ENCODE assay signal across 7 mouse cellular contexts in genomic region chr16:26234113-26234512, GRCm38 (mm10).
DNase-seq lines count a peak whose midpoint lies in the region; ATAC-seq and TF ChIP-seq lines count a peak whose summit lies in the region.

No protein-coding gene starts in this region.

- H3K27me3 ChIP-seq in intestine, postnatal 0 days (replicated peaks; ENCODE audit: control insufficient read depth, insufficient read depth, low read length): no peaks in the 10 kb centered on the region
- no peaks in the 10 kb centered on the region for H3K27me3 ChIP-seq in midbrain, embryonic 12.5 days

- intact Hi-C loops in left cerebral cortex, postnatal 14 days (cut with DNase I): loop anchor here (1.0 to 5.0 kb wide), 4 partner anchors 137 to 908 kb away; partner anchors contain the start of gene Cldn1

- H3K4me3 ChIP-seq in intestine, postnatal 0 days (ENCODE audit: low read depth, low read length): no peak overlapping the region
- H3K4me3 ChIP-seq in midbrain, embryonic 12.5 days: no peak overlapping the region

- H3K9me3 ChIP-seq in intestine, postnatal 0 days (ENCODE audit: control insufficient read depth): no peaks in the 10 kb centered on the region
- no peaks in the 10 kb centered on the region for H3K9me3 ChIP-seq in midbrain, embryonic 12.5 days

- peak; percentile 88 for TF ChIP-seq CTCF in intestine, postnatal 0 days (IDR thresholded peaks at IDR 0.05; ENCODE audit: low read depth)

- no peak for ATAC-seq in intestine, postnatal 0 days
- peak; percentile 91 for ATAC-seq in midbrain, embryonic 12.5 days (ENCODE audit: low FRiP score, low read depth)

- WGBS in intestine, postnatal 0 days: 2% methylated on average over 3 of the region's 3 CpGs
- 9% methylated on average over 3 of the region's 3 CpGs for WGBS in midbrain, embryonic 12.5 days

- no peaks in the 10 kb centered on the region for H3K36me3 ChIP-seq in intestine, postnatal 0 days (ENCODE audit: control insufficient read depth, insufficient read depth)
- H3K36me3 ChIP-seq in midbrain, embryonic 12.5 days: no peaks in the 10 kb centered on the region

- no peak overlapping the region for H3K27ac ChIP-seq in intestine, postnatal 0 days (ENCODE audit: low read depth, low read length)
- H3K27ac ChIP-seq in midbrain, embryonic 12.5 days (replicated peaks): no peak overlapping the region

- H3K4me2 ChIP-seq in intestine, postnatal 0 days (replicated peaks; ENCODE audit: low read depth): no peak overlapping the region
- H3K4me2 ChIP-seq in midbrain, embryonic 12.5 days (replicated peaks): no peak overlapping the region

- H3K9ac ChIP-seq in intestine, postnatal 0 days (ENCODE audit: low read depth, low read length): no peak overlapping the region
- no peak overlapping the region for H3K9ac ChIP-seq in midbrain, embryonic 12.5 days (replicated peaks)

- peak; percentile 61 to 91 for DNase-seq in adrenal gland, adult (ENCODE audit: inconsistent age in 2 of 2, low spot score in 1 of 2)
- DNase-seq in cerebellum, postnatal 25 days: peak; percentile 48 to 80
- peak; percentile 65 for DNase-seq in gastrocnemius, adult 18-20 months (ENCODE audit: low spot score)
- DNase-seq in left cerebral cortex, postnatal 14 days (ENCODE audit: low spot score in 2 of 2): peak; percentile 90 to 95
- DNase-seq in spleen, postnatal 36 days (ENCODE audit: low spot score in 2 of 2): peak; percentile 6 to 19

- no peaks in the 10 kb centered on the region for H3K4me1 ChIP-seq in intestine, postnatal 0 days (replicated peaks; ENCODE audit: control insufficient read depth, insufficient read depth, low read length)
- no peaks in the 10 kb centered on the region for H3K4me1 ChIP-seq in midbrain, embryonic 12.5 days

Comparison
In these comparisons a context has a peak if more than half of its experiments do, and no peak if none do; other contexts are left out.
1. DNase-seq: peak in every context shown above with its lines; median percentile 92 in left cerebral cortex, postnatal 14 days; 76 in adrenal gland, adult; 65 in gastrocnemius, adult 18-20 months; 64 in cerebellum, postnatal 25 days; 12 in spleen, postnatal 36 days.